Mouse (Mus musculus): ENCODE measurements at regions not wholly inside any gene's neighbourhood (a gene's known extent, or its start where the extent isn't known, plus 50 kb on each side); places are given as distances from the start of the nearest gene placed in this dataset.

DNA sequence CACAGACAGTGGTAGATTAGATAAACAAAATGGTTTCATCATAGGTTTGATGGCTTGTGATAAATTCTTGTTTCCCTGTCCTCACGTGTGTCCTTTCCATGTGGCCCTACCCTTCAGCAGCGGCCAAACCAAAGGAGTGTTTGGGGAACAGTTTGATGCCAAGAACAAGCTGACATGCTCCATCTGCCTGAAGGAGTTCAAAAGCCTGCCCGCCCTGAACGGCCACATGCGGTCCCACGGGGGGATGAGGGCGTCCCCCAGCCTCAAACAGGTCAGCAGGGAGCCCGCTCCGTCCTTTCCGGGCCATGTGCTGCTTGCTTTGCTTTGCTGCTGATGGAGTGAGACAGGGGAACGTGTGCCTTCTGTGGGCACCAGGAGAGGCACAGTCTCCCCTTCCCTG, 51.0 kb upstream of the Mrps10 start:
- DNase-seq: no peak

DNA sequence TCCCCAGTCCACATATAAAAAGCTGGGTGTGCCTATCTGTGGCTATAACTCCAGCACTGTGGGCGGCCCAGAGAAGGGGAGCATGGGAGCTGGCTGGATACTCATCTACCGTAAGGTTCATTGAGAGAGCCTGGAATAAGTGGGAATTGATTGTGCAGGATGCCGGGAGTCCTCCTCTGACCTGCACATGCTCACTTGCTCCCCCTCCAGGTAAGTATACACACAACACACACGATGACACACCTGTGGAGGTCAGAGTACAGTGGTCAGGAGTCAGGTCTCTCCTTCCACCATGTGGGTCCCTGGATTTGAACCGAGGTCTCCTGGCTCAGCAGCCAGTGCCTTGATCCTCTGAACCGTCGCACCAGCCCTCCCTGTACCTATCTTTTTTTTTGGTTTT, 55.5 kb upstream of the Mrps10 start:
- no peak for DNase-seq

DNA sequence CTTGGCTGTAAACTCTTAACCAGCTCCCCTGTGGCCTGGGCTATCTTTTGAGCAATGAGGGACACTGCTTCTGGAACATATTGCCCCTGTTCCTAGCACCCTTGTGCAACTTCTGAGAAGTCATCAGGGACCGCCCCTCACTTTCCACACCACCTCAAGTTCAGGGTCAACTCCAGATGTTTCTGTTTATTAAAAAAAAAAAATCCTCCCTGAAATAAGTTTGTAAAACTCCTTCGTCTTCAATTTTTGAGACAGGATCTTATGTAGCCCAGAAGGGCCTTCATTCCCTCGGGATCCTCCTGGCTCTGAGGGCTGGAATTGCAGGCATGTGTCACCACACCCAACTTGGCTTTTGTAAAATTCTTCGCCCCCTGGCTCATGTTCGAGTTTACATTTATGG, 57.4 kb upstream of the Mrps10 start:
- DNase-seq: no peak

- DNase-seq: no peak
Observed at GRCm38 (mm10) chr17:47306027-47306761, 62.5 kb upstream of the Mrps10 start.

DNA sequence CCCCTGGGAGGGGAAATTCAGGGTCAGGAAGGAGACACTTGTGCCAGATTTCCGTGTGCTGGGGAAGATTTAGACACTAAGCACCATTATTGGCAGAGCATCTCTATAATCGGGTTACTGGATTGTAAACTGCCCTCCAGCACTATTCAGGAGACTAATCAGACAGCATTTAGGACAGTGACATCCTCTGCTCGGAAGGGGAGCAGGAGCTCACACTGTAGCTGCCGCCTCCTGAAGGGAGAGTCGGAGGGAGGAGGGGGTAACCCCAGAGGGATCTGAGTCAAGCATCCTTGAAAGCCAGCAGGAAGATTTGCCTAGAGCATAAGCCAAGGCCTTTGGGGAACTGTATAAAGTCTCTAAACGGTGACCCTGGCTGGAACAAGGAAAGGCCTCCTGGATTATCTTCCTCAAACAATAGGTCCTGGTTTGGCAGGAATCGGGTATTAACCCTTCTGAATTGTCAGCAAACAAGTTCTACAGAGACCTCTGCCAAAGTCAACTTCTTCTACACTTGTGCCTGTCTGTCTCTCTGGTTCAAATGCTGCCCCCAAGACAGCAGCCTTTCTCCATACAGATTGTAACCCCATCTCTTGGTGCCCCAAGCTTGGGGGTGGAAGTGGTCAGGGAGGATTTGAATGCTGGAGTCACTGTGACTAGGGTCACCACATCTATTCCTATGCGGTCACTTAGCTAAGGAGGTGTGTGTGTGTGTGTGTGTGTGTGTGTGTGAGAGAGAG, 64.1 kb upstream of the Mrps10 start:
- DNase-seq: no peak

- no peak for DNase-seq
Observed at GRCm38 (mm10) chr17:47303600-47303999, 65.1 kb upstream of the Mrps10 start.

- no peak for DNase-seq
Observed at GRCm38 (mm10) chr17:47298396-47298919, 70.2 kb upstream of the Mrps10 start.

DNA sequence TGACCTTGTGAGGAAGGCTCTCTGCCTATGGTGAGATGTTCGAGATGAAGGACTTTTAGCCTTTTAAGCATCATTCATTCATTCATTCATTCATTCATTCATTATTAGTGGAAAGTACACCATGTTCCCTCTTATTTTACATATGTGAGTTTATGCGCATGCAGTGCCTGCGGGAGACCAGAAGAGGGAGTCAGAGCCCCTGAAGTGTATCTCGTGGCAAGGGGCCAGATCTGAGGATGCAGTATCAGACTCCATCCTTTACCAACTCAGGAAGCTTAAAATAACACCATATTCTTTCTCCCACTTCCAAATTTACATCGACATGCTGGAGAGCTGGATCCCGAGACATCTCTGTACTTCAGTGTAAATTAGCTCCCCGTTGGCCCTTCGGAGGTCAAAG, 70.7 kb upstream of the Mrps10 start:
- DNase-seq: no peak

GRCm38 (mm10) chr17:47296709-47297450, 71.8 kb upstream of the Mrps10 start:
- no peak for DNase-seq

GRCm38 (mm10) chr17:47295315-47296011, 73.2 kb upstream of the Mrps10 start:
- DNase-seq: peak; percentile 9

DNA sequence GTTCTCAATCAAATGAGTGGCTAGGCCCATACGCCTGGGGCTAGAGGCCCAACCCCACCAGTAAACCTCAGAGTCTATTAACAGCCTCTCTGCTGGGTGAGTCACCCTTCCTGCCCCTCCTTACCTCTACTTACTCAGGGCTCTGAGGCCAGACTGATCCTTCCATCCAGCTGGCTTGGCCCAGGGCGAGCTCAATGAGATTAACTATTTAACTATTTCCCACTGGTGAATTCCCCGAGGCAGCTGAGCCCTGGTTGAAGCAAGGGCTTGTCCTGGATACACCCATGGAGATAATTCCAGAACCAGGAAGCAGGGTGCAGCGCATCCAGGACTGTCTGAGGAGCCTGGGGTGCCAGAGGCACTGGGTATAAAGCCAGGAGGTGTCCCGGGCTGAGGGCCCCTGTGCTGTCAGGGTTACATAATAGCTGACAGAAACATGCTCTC, 74.6 kb upstream of the Mrps10 start:
- DNase-seq: no peak

DNA sequence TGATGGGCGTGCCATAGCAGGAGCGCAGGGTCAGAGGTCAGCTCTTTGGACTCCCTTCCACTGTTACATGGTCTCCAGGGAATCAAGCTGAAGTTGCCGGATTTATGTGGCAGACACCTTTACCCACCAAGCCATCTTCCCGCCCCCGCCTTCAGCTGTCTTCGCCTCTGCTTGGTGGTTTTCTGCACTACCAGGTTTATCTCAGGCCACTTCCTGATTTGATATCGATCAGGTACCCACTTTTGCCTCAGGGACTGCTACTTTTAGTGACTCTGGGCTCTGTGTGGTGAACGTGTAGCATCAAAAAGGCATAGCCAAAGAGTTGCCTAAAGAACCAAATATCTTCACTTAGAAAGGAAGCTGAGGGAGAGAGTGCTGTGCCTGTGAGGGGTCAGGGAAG, 75.5 kb upstream of the Mrps10 start:
- no peak for DNase-seq

DNA sequence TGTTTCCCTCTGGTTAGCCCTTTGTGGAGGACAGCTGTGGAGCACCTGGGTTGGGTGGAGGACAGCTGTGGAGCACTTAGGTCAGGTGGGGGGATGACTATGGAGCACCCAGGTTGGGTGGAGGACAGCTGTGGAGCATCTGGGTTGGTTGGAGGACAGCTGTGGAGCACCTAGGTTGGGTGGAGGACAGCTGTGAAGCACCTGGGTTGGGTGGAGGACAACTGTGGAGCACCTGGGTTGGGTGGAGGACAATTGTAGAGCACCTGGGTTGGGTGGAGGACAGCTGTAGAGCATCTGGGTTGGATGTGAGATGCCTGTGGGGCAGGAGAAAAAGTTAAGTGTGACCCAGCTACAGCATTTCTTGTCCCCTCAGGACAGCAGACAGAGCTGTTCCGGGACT, 77.1 kb upstream of the Mrps10 start:
- DNase-seq: no peak

DNA sequence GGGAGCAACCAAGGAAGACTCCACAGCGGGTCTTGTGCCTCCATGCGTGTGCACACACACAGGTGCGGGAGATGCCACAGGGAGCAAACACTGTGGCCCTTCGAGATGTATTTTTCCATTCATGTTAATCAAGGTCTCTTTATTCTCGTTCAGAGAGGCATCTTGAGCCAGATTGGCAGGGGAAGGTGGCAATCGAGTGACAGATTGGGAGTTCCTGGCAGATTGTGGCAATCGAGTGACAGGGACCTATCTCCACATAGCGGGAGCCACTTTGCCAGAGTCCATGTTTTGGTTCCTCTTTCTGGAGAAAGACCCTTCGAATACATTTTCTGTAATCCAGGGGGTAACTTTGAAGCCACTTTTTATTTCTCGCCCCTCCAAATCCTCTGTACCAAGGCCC, 83.1 kb upstream of the Mrps10 start:
- no peak for DNase-seq

DNA sequence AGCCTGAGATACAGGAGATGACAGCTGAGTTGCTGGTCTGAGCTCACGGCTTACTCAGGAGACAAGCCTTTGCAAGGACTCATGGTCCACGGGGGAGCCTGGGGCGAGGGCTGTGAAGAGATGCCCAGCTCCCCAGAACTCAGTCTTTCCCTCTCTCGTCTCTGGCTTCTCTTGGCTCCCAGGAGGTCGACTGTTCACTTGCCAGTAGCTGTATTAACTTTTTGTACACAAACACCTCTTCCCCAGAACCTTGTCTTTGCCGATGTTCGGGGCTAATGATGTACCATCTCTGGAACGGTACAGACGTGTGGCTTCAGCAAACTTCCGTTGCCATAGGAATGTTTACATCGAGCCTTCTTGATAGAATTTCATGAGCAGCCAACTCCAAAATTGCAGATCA, 84.5 kb upstream of the Mrps10 start:
- no peak for DNase-seq

DNA sequence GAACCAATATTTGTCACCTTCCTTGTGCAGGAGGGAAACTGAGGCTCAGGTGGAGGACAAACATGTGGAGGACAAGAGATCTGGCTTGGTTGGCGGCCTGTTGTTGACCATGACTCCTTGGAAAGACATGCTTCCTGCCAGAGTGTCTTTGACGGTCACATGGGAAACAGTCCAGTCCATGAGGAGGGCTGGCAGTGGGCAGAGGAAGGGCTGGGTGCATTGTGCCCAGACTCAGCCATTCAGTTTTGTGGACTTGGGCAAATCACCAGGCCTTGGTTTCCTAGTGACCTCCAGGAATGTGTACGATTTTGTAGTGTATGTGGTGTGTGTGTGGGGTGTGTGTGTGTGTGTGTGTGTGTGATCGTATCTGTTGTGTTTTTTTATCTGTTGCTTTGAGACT, 85.5 kb upstream of the Mrps10 start:
- DNase-seq: no peak

GRCm38 (mm10) chr17:47282476-47282875, 86.2 kb upstream of the Mrps10 start:
- no peak for DNase-seq

- DNase-seq: no peak
Observed at GRCm38 (mm10) chr17:47277890-47278289, 90.8 kb upstream of the Mrps10 start.

DNA sequence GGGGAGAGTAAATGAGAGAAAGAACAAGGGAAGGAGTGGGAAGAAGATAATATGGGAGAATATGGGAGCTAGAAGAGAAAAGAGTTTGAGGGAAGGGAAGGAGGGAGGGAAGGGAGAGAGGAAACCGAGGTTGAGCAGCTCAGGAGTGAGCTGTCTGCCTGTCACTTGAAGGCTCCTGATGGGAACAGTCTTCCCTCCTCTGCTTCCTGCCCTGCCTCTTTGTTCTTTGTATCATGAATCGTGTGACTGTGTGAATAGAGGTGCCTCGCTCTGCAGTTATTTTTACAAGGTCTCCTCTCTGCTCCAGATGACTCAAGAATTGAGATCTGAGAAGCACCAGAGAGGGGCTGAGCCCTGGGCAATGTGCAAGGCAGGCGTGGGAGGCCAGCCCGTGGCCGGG, 92.0 kb upstream of the Mrps10 start:
- no peak for DNase-seq

- no peak for DNase-seq
Observed at GRCm38 (mm10) chr17:47275796-47276311, 92.8 kb upstream of the Mrps10 start.

GRCm38 (mm10) chr17:47273309-47273708, 95.4 kb upstream of the Mrps10 start:
- DNase-seq: no peak

GRCm38 (mm10) chr17:47271979-47272677, 96.6 kb upstream of the Mrps10 start:
- DNase-seq: no peak

Measured in thymus, postnatal 14 days (tissue).